Mouse (Mus musculus) fat pad, adult 2 months (tissue): ENCODE data around the gene Gm8020.
"Not testable (repeated sequence)": the region's sequence is repeated elsewhere in the genome, so short reads cannot be mapped to it uniquely, and the experiment has no call there.

Source experiments
- DNase-seq: peaks from one replicate; pipeline ENCODE4 v3.0.0-alpha.2; 2011; ENCODE audit warnings: low read depth, low spot score; ENCODE audit errors: extremely low read depth

Gm8020 gene

GRCm38 (mm10) chr14:42502249-42502648 lies at the start of gene Gm8020:
Gm8020 (minus strand) TSS chr14:42502349.
- DNase-seq, result not testable (repeated sequence)

DNA sequence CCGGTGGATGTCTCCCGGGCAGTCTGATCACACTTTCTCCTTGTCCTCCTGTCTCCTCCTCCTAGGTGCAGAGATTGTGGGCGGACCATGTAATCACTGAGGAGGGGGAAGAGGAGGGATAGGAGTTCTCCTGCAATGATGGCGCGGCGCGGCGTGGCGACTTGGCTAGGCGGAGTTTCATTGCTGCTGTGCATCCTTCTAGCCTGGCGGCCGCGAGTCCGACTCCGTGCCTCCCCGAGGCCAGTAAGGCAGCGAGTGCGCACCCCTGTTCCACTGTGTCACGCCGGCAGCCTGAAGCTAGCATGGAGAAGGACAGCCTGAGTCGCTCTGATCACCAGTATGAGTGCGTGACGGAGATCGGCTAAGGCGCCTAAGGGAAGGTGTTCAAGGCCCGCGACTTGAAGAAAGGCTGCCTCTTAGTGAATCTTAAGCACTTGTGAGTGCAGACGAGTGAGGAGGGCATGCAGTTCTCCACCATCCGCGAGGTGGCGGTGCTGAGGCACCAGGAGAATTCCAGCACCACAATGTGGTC lies 41.1 kb upstream of the Gm8020 start:
- DNase-seq, result not testable (repeated sequence)

DNA sequence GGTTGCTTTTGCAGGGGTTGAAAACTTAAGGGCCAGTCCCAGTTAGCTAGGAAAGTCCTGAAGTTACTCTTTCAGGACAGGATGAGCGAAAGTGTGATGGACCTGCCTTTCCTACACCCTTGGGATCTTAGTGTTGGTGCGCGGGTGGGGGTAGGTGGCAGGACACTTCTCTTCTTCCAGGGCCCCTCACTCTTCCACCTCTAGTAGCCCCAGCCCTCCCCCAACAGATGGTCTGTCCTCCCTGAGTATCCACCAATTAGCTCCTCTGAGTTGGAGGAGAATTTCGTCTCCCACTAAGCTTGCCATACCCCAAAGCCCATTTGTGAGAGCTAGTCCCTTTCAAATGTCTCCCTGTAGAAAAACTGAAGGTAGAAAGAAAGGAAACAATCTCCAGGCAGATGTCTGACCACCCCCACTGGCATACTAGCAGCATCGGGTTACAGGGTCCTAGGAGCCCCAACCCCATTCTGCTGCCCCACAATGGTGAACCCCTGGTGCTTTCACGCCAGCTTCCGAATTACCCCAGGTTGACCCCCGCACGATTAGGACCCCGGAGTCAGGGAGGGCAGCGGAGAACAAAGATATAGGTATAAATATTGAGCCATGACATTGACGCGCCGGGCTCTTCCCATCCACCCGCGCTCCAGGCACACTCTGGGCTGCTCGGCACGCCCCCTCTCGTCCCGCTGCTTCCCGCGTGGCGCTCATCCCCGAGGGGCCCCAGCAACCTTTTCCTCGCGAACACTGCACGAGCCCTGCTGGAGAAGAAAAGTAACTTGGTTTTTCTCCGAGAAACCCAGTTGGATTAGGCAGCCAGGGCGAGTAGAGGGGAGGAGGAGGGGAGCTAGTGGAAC lies 40.4 kb upstream of the Gm8020 start:
- not testable (repeated sequence) for DNase-seq

DNA sequence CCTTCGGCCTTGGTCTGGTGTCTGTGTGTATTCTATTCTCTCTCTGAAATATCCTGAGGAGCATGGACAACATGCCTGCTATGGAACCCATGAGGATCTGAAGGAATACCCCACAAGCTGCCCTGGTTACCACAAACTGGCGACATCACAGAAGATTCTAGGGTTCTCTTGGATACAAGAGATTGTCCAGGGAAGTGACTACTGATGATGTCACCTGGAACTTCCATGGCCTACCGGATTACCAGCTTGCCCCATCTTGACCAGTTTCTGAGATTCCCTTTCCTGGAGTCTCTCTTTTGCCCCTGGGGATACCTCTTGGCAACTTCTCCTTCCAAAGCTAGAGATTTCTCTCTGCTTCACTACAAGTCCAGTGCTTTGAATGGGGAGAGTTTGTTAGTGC lies 22.0 kb upstream of the Gm8020 start, which contains the start of gene Gm8024:
Gene Gm8024, minus strand, starts transcription at position 101 of the 400 bp plus-strand sequence.
- not testable (repeated sequence) for DNase-seq

DNA sequence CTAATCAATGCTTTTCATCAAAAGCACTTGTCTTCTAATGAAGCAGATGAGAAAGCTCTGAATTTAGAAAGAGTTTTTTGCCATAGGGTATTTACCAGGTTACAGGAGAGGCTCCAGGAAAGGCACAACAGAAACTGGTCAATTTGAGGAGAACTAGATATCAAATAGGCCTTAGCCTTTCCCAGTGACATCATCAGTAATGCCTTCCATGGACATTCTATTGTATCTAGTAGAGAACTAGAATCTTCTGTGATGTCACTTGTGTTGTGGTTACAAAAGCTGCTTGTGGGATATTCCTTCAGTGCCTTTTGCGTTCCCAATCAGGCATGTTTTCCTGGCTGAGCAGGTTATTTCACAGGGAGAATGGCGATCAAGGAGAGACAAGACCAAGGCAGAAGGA lies 38.6 kb downstream of the Gm8020 start, which contains the start of gene Gm8011:
Gene Gm8011, plus strand, starts transcription at position 301 of the 400 bp plus-strand sequence.
- not testable (repeated sequence) for DNase-seq
